Mouse (Mus musculus) C2C12 (cell line): Measurements from ENCODE around the gene Lsm11.

ENCODE experiments used
- CEBPB ChIP-seq: IDR thresholded peaks from one replicate; pipeline ENCODE4 v1.6.1; 2011; ENCODE audit warnings: low read depth, mild to moderate bottlenecking, control low read depth, moderate library complexity
- CTCF ChIP-seq: IDR thresholded peaks from one replicate; pipeline ENCODE4 v1.5.1; 2011; ENCODE audit not compliant: control insufficient read depth, insufficient read depth, insufficient read length
- FOSL1 ChIP-seq: IDR thresholded peaks from one replicate; pipeline ENCODE4 v1.8.0; 2011; ENCODE audit warnings: mild to moderate bottlenecking, low read length; ENCODE audit not compliant: poor library complexity, insufficient read depth, severe bottlenecking
- MAX ChIP-seq: IDR thresholded peaks from one replicate; pipeline ENCODE4 v1.6.1; 2011; ENCODE audit warnings: mild to moderate bottlenecking, control low read depth
- MYOD1 ChIP-seq: IDR thresholded peaks from one replicate; pipeline ENCODE4 v1.6.1; 2011; ENCODE audit warnings: low read depth; ENCODE audit not compliant: control insufficient read depth, insufficient read length
- MYOG ChIP-seq: IDR thresholded peaks from one replicate; pipeline ENCODE4 v1.6.1; 2011; ENCODE audit not compliant: control insufficient read depth, insufficient read length; ENCODE audit errors: extremely low read depth
- USF1 ChIP-seq: IDR thresholded peaks from one replicate; pipeline ENCODE4 v1.6.1; 2011; ENCODE audit warnings: low read depth, mild to moderate bottlenecking, control low read depth, moderate library complexity

GRCm38 (mm10) chr11:45937478-45937877, 7.3 kb downstream of the Lsm11 start:
- TF ChIP-seq CTCF (no peak), CEBPB (no peak), USF1 (no peak), MAX (no peak), MYOG (no peak), MYOD1 (no peak), FOSL1 (no peak)
